Mouse (Mus musculus) kidney, postnatal 10 days (tissue): ENCODE data around the gene Ppp1r1a.
A peak's percentile ranks its signal among the peaks of the same experiment; 100 is the strongest.

Experiments
- DNase-seq: peaks from one replicate; pipeline ENCODE4 v3.0.0; 2021; ENCODE audit warnings: mixed read lengths

The Ppp1r1a gene

DNA sequence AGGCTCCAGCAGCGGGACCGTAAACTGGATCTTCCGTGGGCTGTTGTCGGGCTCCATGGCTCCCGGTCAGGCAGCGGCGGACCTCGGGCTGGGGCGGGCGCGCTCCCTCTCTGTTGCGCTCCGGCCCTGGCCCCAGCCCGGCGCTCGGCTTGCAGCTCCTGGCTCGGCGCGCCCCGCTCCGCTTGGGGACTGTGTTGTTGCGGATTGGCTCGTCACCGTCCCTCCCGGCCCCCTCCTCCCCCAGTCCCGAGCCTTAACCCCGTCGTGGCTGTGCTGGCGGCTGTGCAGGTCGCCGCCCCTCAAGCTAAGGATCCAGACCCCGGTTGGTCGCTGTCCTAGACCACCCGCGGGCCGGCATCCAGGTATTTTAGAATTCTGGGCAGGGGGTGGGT is at the start of gene Ppp1r1a:
Gene Ppp1r1a, minus strand, starts transcription at position 182 of the 392 bp plus-strand sequence.
- peak; percentile 82 for DNase-seq

DNA sequence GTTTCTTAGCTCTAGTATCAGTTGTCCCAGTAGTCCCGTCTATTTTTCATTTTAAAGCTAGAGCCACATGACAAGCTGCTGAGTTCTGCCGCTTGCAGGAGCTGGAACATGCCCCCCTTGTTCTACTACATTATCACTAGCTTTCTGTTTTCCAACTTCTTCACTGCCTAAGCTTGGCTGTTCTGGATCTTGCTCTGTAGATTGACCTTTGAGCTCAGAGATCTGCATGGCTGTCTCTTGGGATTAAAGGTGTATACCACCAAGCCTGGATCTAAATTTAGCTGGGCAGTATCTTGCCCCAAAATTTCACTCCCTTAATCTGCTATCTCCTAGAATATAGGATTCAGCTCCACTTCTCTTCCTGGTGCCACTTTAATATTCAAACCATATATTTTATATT is 48.1 kb upstream of the Ppp1r1a start:
- DNase-seq = no peak

DNA sequence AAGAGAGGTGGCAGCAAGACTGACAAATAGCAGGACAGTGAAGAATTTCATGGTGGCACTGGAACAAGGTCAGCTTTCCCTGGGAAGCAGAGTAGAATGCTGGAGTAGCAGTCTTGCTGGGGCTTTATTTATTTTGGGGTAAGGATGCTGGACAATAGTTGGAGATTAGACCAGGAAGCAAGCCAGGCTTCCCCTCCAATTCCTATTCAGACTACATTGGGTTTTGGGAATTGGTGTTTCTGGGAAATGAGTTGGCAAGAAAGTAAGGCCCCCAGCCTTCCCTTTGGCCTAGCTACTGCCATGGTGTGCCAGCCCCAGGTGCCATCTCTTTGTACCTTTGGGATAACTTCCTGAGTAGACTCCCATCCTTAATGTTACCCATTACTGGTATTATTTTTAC is 27.2 kb upstream of the Ppp1r1a start, which contains the start of gene Glycam1:
Gene Glycam1, minus strand, starts transcription at position 101 of the 400 bp plus-strand sequence.
- DNase-seq = no peak

DNA sequence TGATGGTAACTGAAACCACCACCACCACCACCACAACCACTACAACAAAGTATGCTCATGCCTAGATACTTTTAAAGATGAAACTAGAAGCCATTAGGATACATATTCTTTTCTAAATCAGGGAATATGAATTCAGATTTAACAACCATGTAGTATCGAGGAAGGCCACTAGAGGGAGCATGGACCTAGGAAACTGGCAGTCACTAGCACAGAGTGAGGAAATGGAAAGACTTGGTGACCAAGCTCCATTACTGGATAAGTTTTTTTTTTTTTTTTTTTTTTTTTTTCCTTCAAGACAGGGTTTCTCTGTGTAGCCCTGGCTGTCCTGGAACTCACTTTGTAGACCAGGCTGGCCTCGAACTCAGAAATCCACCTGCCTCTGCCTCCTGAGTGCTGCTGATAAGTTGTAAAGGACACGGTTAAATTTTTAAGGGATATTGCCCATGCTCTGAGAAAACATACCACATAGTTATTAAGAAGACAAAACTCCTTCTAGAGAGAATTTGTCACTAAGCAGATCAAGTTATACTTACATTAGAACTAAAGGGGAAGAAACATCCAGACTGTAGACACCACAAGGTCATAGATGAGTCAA is 14.4 kb upstream of the Ppp1r1a start:
- peak; percentile 64 for DNase-seq

DNA sequence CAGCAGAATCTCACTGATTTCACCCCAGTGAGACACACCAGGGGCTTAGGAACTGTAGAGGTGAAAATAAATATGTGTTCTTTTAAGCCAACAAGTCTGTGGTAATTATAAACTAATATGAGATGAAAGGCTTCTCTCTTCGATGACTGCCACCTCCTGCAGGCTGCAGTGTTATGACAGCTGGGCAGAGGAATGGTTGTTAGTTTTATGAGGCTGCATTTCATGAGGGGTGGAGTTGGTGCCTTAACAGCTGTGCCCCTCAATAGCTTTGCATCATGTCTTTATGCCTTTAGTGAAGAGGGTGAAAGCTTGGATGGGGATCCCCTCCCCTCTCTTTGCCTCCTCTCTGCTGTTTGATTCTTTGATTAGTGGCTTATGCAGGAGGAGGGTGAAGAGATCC is 13.2 kb upstream of the Ppp1r1a start:
- no peak for DNase-seq

DNA sequence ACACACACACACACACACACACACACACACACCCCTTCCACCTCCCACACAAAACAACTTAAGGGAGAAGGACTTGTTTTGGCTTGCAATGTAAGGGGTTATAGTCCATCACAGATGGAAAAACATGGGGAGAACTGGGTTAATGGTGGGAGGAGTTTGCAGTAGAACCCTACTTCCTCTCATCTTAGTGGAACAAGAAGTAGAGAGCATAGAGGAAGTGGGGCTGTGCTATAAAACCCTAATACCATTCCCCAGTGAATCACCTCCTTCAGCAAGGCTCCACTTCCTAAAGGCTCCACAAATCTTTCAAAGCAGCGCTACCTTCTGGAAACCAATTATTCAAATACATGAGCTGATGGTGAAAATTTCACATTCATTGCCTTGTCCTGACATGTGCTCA is 11.7 kb upstream of the Ppp1r1a start:
- DNase-seq = no peak

DNA sequence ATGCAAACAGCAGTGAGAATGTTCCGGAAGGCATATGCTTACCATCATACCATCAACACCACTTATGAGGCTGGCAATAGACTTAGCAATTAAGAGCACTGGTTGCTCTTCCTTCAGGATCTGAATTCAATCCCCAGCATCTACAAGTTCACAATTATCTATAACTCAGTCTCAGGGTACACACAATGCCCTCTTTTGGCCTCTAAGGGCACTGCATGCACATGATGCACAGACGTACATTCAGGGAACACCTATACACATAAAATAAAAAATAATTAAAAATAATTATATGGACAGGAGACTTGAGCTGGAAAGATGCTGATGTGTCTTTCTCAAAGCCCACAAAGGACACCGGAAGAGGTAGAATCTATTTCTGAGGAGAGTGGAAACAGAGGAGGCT is 10.2 kb upstream of the Ppp1r1a start:
- no peak for DNase-seq

DNA sequence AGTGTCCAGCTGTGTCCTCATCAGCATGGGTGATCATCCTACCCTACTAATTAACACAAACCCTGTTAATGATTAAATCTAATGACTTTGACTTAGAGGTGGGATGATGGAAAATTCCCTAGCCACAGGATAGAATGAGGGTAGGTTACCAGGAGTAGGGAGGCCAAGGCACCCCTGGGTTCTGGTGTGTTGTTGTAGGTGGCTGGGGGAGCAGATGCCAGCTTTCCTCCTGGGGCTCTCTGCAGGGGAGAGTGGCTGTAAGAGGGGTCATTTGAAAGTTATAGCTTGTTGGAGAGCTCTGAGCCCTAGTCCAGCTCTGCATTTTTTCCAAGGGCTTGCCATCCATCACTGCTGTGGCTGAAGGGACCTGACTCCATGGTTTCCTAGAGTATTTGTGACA is 4.7 kb upstream of the Ppp1r1a start:
- peak; percentile 44 for DNase-seq

DNA sequence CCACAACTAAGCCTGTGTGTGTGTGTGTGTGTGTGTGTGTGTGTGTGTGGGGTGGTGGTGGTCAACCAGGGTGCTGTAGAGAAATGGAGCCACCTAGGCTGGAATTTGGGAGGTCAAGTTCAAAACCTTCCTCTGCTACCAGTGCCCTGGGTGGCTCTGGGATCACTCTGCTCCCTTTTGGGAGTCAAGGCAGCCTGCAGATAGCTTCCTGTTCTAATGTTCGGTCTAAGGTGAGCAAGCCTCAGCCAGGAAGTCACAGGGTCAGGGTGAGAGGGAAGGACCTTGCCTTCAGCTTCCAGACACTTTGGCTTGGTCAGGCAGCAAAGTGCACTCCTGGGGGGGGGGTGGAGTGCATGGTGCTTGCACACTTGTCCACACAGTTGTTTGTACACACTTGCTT is 2.8 kb upstream of the Ppp1r1a start:
- DNase-seq = no peak

DNA sequence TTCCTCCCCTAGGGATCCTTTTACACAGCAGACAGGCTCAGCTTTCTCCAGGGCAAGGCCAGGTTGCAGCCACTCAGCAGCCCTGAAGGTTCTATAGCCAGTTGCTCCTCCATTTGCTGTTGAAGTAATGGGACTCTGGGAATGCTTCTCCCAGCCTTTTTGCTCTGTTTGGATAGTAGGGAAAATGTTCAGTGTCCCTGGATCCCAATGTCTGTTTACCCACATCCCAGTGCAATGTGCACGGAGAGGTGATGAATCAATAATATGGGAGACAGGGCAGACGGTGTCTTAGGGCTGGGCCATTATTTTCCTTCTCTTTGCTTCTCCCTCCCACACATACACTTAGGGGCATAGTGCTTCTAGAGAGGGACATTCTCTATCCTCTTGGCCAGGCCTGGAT is 1.5 kb upstream of the Ppp1r1a start:
- DNase-seq = no peak

DNA sequence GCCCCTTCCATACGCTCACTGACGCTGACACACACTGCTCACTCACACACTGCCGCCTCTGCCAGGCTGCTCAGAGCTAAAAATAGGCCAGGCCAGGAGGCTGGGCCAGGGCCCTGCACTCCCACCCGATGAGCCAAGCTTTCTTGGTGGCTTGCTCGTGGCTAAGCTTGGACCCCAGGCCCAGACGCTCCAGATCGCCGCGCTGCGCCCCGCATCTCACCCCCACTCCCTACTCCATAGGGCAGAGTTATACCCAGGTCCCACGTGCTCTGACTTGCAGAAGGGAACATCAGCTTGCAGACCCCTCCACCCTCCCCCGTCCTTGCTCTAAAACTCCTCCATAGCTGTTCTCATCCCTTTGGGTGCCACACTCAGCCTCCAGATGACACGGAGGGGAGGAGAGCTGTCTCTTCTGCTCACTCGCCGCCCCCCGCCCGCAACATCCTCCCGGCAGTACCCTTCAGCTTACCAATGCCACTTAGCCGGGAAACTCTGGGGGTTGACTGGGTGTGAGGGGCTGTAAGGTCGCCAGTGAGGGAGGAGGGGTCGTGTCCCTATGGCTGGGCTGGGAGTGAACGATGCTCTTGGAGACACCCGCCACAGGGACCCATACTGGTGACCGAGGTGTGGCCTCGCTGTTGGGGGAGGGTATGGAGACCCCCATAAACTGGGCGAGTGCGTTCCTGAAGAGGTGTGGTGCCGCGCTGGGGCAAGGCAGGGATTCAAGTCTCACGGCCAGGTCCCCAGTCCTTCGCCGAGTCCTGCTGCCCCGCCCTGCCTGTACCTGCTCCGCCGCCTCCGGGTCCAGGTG is 587 bp downstream of the Ppp1r1a start:
- DNase-seq = peak; percentile 12

DNA sequence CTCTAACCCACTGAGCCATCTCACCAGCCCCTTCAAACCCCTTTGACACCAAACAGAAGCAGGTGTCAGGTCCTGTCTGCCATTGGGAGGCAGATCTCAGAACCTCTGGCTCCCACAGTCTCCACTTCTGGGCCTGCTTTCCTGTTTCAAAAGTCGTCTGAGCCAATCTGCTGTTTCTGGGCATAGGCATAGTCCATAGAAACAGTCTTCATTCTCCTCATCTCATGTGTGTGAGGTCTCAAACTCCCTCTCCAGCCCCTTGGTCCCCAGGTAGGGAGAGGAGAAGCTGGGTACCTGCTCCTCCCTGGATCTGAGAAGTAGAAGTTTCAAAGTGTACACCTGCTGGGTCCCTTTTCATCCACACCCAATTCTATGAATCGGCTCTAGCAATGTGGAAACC is 1.3 kb downstream of the Ppp1r1a start:
- no peak for DNase-seq

DNA sequence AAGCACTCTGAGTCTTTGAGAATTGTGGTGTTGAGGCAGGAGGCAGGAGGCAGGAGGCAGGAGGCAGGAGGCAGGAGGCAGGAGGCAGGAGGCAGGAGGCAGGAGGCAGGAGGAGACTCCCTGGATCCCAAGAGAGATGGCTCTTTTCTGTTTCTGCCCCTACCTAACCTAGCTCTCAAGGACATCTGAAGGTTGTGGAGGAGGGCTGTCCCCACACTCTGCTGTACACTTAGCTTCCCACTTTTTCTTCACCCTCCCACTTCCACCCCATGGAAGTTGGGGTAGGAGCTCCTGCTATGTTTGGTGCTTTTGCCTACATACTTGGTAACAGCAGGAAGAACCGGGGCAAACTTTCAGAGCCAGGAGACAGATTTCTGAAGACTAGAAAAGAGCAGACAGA is 2.0 kb downstream of the Ppp1r1a start:
- DNase-seq = no peak

DNA sequence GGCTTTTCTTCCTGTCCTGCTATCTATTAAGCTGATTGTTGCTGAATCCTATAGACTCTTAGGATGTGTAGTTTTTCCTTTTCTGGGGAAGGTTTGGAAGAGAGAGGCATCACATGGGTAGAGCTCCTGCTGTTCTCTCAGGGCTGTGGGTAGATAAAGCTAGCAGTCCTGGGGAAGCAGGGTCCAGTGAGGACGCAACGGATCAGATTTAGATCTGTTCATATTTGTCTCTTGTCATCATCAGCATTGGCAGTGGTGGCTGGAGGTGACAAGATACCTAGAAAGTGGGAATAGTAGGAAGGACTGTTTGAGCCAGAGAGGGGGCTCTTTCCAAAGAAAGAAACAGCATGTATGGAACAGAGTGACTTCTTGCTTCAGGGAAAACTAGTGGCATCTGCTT is 2.8 kb downstream of the Ppp1r1a start:
- DNase-seq = peak; percentile 2

DNA sequence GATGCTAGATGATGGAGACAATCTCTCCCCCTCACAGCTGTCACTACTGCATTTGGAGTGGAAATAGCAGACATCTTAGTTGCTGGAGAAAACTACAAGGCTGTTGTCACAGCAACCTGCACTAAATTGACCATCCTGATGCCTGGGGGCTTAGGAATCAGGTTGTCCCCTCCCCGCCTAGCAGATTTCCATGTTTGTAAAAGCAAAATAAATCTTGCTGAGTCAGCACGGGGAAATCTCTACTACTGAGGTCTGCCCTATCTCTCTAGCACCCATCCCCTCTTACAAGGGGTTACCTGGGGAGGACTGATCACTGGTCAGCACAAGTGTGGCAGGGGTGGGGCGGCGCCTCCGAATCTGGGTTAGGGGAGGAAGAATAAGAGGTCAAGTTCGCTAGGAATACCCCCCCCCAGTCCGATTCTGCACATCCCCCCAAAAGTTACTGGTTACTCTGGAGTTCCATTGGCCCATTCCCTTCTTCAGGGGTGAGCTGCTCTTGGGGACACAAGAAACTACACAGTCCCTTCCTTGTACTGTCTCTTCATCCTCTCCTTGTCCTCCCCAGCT is 3.7 kb downstream of the Ppp1r1a start:
- DNase-seq = no peak

DNA sequence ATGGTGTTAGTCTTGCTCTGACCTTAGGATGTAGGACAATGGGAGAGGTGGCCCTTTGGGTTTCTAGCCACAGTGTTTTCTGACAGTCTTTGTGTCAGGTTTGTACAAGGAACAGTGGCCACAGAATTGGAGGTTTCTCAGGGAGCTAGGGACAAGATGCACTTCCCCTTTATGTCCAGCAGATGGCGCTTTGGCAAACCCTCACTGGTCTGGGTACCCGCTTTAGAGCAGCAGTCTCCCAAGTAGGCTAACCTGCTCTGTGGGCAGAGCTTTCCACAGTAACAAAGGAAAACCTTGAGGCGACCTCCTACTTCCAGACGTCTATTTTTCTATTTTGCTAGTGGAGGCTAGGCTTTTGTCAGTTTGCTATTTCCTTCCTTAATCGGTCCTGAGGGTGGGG is 7.4 kb downstream of the Ppp1r1a start:
- DNase-seq = peak; percentile 67

DNA sequence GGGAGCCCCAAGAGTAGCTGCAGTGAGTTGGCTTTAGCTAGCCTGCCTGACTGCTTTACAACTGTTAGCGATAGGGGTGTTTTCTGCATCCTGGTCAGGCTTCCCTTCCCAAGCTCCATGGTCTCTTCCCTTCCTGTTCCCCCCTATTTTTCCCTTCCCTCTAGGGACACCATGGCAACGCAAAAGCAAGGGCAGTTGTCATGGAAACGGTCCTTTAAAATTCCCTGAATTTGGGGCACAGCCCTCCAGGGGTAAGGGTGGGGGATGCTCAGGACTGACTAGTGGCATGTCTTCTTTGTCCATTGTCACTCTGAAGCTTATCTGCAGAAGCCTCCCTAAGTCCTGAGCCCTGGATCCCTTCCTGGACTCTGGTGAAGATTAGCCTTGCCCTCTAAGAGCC is 14.6 kb downstream of the Ppp1r1a start:
- no peak for DNase-seq

DNA sequence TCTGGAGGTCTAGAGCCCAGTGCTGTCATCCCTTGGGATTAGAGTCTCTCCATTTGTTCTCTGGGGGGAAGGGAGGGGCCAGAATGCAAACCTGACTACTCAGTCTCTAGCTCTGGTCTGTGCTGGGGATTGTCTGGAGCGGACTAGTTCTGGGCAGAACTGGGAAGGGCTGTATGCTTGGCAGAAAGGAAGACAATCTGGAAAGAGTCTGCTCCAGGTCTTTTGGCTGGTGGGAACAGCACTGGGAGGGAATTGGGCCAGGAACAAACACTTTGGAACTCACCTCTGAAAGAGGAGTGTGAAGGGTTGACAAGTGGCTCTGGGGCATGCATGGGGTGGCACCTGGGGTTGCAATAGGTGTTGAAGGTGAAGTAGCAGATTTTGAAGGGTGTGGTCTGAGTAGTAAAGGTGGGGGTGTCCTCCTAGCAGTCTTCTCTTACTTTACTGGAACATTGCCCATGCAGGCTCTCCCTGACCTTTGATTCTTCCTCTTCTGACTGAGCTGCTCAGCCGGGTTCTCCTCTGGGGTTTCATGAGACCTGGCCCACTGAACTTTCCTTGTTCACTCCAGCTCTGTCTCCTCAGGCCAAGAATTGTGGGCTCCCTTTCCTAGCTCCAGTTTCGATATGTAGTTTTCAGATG is 15.2 kb downstream of the Ppp1r1a start:
- DNase-seq = no peak

DNA sequence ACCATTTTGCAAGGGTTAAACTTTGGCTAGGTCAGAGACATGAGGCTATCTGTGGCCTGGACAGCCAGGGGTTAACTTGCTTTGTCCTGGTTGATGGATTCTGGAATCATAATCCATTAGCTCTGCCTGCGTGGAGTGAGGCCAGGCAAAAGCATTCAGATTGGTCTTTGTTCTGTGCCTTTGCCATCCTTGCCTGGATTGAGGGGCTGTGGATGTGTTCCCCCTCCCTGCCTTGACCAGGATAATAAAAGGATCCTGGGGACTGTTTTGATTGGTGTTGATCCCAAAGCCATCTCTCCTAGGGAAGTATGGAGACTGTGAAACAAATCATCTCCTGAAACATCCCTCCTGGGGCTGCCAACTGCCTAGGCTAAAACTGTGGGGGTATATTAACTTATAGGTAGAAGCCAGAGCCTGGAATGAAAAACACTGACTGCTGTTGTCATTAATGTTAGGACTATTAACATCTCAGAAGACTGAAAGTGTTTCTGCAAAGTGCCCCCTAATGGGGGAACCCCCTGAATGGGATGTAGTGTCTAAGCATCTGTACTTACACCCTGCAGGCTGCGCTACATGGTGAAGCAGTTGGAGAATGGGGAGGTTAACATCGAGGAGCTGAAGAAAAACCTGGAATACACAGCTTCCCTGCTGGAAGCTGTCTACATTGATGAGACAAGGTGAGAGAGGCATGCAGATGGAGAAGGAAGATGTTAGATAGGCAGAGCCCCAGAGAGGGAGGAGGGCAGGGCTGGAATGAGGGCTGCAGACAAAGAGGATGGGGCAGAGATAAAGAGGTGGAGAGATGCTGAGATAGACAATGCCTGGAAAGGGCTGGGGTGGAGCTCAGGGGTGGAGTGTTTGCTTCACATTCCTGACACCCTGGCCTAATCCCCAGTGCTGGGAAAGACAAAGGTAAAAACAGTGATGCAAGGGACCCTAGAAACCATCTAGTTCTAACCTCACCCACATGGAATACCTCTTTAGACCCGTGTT is 18.1 kb downstream of the Ppp1r1a start:
- DNase-seq = no peak

DNA sequence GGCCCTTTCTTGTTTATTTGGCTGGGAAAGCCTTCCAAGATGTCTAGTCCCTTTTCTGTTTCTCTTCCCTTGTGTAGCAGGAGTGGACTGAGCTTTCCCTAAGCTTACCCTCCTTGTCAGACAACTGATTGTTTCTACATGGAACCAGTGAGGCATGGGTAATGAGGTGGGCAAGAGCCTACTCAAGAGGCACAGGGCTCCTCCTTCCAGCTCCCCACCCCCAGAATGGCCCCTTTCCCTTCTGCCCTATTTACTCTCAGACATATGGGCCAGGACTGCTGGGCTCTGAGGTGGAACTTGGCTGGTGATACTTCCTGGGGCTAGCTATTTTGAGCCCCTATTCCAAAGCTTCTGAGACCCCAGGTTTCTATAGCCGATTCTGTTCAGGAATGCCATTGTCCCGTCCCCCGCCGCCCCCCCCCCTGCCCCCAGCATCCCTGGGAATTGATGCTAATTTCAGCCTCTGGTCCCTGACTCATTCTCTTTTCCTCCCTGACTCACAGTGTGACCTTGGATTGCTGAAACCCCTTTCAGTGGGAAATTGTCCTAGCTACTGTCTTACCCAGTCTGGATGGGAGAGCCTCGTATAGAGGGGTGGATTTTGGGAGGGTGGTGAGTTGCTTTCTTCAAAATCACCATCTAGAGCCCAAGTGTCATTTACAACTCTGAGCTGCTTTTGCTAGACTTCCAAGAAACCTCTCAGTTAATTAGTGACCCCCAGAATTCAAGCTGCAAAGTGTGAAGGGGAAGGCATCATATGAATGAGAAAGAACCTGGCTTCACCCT is 19.0 kb downstream of the Ppp1r1a start:
- no peak for DNase-seq

DNA sequence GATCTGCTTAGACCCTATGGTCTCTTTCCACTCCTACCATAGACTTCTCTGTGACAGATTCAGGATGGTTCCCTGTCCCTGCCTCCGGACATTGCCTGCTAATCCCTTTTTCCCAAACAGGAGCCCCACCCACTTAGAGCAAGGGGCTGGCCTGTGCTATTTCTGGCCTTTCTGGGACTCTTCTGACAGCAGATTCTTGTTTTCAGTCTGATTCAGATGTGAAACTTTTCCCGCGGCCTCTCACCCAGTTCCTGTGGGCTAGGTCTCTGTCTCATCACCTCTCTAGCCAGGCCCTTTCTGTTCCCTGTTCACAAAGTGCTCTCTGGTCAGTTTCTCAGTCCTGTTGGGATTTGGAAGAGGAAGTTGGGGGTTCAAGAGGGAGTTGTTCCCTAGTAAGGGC is 22.9 kb downstream of the Ppp1r1a start:
- no peak for DNase-seq

DNA sequence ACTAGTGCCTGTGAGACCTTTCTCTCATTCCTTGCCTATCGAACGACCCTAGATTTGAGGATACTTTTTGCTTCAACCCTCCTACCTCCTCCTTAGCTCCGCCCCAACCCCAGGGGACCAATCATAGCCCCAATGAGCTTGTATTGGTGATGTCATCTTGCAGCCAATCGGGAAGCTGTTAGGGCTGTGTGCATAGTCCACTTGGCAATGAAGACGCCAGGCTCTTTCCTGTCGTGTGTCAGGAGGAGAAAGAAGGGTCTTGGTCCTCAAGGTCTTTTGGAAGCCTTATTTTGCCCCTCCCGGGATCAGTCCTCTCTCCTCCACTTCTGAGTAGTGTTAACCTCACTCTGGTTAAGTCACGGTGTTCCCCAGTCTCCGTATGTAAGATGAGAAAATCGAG is 23.7 kb downstream of the Ppp1r1a start:
- DNase-seq = peak; percentile 82
